Mouse (Mus musculus) forebrain, postnatal 0 days (tissue): Measurements from ENCODE around the gene Bcl10. TPM values are rescaled to one million over a fixed set of nuclear protein-coding genes. Genes with fewer than 3 reads are reported as not detected.

Source experiments
- ATAC-seq: fragments of 200-750 bp; cut with Nextera tagmentation; 2 replicates; pipeline ENCODE4 v1.8.0; 2017; ENCODE audit warnings: mild to moderate bottlenecking, moderate library complexity
- DNase-seq: peaks from one replicate; pipeline ENCODE4 v3.0.0-alpha.2; 2015
- H3K27ac ChIP-seq: fragments of 300-500 bp; sonication (generic); 2 replicates; pipeline ENCODE4 v1.5.1; 2014; ENCODE audit warnings: low read depth, mild to moderate bottlenecking, antibody characterized with exemption, low read length, moderate library complexity, mixed read lengths
- H3K27me3 ChIP-seq: fragments of 300-500 bp; sonication (generic); 2 replicates; pipeline ENCODE4 v1.6.1; 2014; ENCODE audit warnings: mild to moderate bottlenecking, low read length, mixed read lengths; ENCODE audit not compliant: insufficient read depth
- H3K36me3 ChIP-seq: fragments of 300-500 bp; sonication (generic); 2 replicates; pipeline ENCODE4 v1.6.1; 2014; ENCODE audit warnings: mild to moderate bottlenecking, moderate library complexity; ENCODE audit not compliant: insufficient read depth
- H3K4me1 ChIP-seq: fragments of 300-500 bp; sonication (generic); 2 replicates; pipeline ENCODE4 v1.6.1; 2014; ENCODE audit warnings: antibody characterized with exemption; ENCODE audit not compliant: insufficient read depth
- H3K4me2 ChIP-seq: fragments of 300-500 bp; sonication (generic); 2 replicates; pipeline ENCODE4 v1.6.1; 2014; ENCODE audit warnings: low read depth, mild to moderate bottlenecking, moderate library complexity
- H3K4me3 ChIP-seq: fragments of 300-500 bp; sonication (generic); 2 replicates; pipeline ENCODE4 v1.5.1; 2014; ENCODE audit warnings: low read depth, low read length, mixed read lengths
- H3K9ac ChIP-seq: fragments of 300-500 bp; sonication (generic); 2 replicates; pipeline ENCODE4 v1.6.1; 2014; ENCODE audit warnings: mild to moderate bottlenecking
- H3K9me3 ChIP-seq: fragments of 300-500 bp; sonication (generic); 2 replicates; pipeline ENCODE4 v1.6.1; 2016; ENCODE audit warnings: low read length
- CTCF ChIP-seq: sonication (generic); IDR thresholded peaks from 2 replicates; pipeline ENCODE4 v1.5.1; 2016; ENCODE audit warnings: antibody characterized with exemption, control low read depth, low read depth
- WGBS: fragments of 180-500 bp; shearing (Covaris S2); extraction: QIAGEN DNeasy Blood & Tissue Kit; methylation state at CpG from one replicate; pipeline ENCODE4 v1.1.7; 2014; 5-methylcytosine and 5-hydroxymethylcytosine counted together
- polyA plus RNA-seq: library from polyadenylated mRNA; unstranded; fragments of >200 nt; fragmentation: Nextera tagmentation; extraction: Ambion mirVana; gene quantifications from 2 replicates; pipeline ENCODE4 v1.2.1, GENCODE M21; 2015
- total RNA-seq: library from RNA; depleted of rRNA; stranded (reverse); fragments of >200 nt; gene quantifications from 2 replicates; pipeline ENCODE4 v1.2.3, GENCODE M21; 2014

Bcl10 gene
- total and polyA plus RNA-seq, 2 experiments from 2014 or later: 33.2 to 38.1 TPM

- H3K4me3 ChIP-seq: no peak overlapping the region
- DNase-seq: no peak
- TF ChIP-seq CTCF: no peak
- no peaks in the 10 kb centered on the region for H3K4me1 ChIP-seq
- no peaks in the 10 kb centered on the region for H3K36me3 ChIP-seq
- H3K9me3 ChIP-seq: peaks cover 6% of the 10 kb centered on the region; the same call in 1 of the 2 replicates
- no peak for ATAC-seq
- no peak overlapping the region for H3K27ac ChIP-seq
- 92% methylated on average over 5 of the region's 5 CpGs for WGBS
- no peak overlapping the region for H3K4me2 ChIP-seq
- H3K9ac ChIP-seq: no peak overlapping the region
- no peaks in the 10 kb centered on the region for H3K27me3 ChIP-seq
Measured at GRCm38 (mm10) chr3:145916374-145916773, 6.2 kb upstream of the Bcl10 start.

GRCm38 (mm10) chr3:145916826-145917225 is 5.8 kb upstream of the Bcl10 start:
- Histone ChIP-seq H3K27me3 (no peaks in the 10 kb centered on the region), H3K27ac (no peak overlapping the region), H3K9ac (no peak overlapping the region), H3K9me3 (peaks cover 6% of the 10 kb centered on the region; the same call in 1 of the 2 replicates), H3K4me1 (no peaks in the 10 kb centered on the region), H3K4me3 (no peak overlapping the region), H3K4me2 (no peak overlapping the region), H3K36me3 (no peaks in the 10 kb centered on the region)
- TF ChIP-seq CTCF: no peak
- DNase-seq (no peak), ATAC-seq (no peak)
- 89% methylated on average over 4 of the region's 4 CpGs for WGBS

GRCm38 (mm10) chr3:145922971-145923370 is 367 bp downstream of the Bcl10 start:
- H3K27me3 ChIP-seq: no peaks in the 10 kb centered on the region
- no peak overlapping the region for H3K4me2 ChIP-seq
- H3K4me1 ChIP-seq: no peaks in the 10 kb centered on the region
- H3K4me3 ChIP-seq: no peak overlapping the region
- peaks cover 6% of the 10 kb centered on the region; the same call in 1 of the 2 replicates for H3K9me3 ChIP-seq
- no peak for TF ChIP-seq CTCF
- DNase-seq (no peak), ATAC-seq (no peak)
- WGBS: 73% methylated on average over 3 of the region's 3 CpGs
- no peak overlapping the region for H3K9ac ChIP-seq
- no peaks in the 10 kb centered on the region for H3K36me3 ChIP-seq
- H3K27ac ChIP-seq: no peak overlapping the region

- peak; percentile 99 for ATAC-seq
- Histone ChIP-seq H3K4me1 (no peaks in the 10 kb centered on the region), H3K4me3 (peak overlapping the region; percentile 88), H3K9me3 (no peaks in the 10 kb centered on the region), H3K9ac (peak overlapping the region; percentile 72), H3K4me2 (peak overlapping the region; percentile 78), H3K27ac (peak overlapping the region; percentile 93), H3K36me3 (no peaks in the 10 kb centered on the region), H3K27me3 (no peaks in the 10 kb centered on the region)
- peak; percentile 99 for DNase-seq
- WGBS: 1% methylated on average over 55 of the region's 58 CpGs
- TF ChIP-seq CTCF: 0 out of 2 replicates have a peak, but pooled peaks have one; percentile 8
Measured at GRCm38 (mm10) chr3:145923874-145924577, 1.4 kb downstream of the Bcl10 start.

GRCm38 (mm10) chr3:145924649-145925337 is 2.2 kb downstream of the Bcl10 start:
- ATAC-seq: no peak; the same call in 1 of the 2 replicates
- Histone ChIP-seq H3K9me3 (no peaks in the 10 kb centered on the region), H3K9ac (peak overlapping the region; percentile 72), H3K4me1 (no peaks in the 10 kb centered on the region), H3K27ac (peak overlapping the region; percentile 93), H3K4me2 (peak overlapping the region; percentile 78), H3K4me3 (peak overlapping the region; percentile 88), H3K27me3 (no peaks in the 10 kb centered on the region), H3K36me3 (no peaks in the 10 kb centered on the region)
- no peak for TF ChIP-seq CTCF
- DNase-seq: peak; percentile 65
- 5% methylated on average over 39 of the region's 39 CpGs for WGBS

- no peak overlapping the region for H3K27ac ChIP-seq
- DNase-seq (no peak), ATAC-seq (no peak)
- H3K36me3 ChIP-seq: 0 out of 2 replicates have a peak, but pooled peaks cover 2% of the 10 kb centered on the region
- no peaks in the 10 kb centered on the region for H3K27me3 ChIP-seq
- H3K4me1 ChIP-seq: no peaks in the 10 kb centered on the region
- H3K9me3 ChIP-seq: no peaks in the 10 kb centered on the region
- H3K4me2 ChIP-seq: peak overlapping the region; percentile 78
- H3K4me3 ChIP-seq: no peak overlapping the region
- no peak overlapping the region for H3K9ac ChIP-seq
- WGBS: 63% methylated on average over 5 of the region's 5 CpGs
- no peak for TF ChIP-seq CTCF
Measured at GRCm38 (mm10) chr3:145925506-145925905, 2.9 kb downstream of the Bcl10 start.
